Mouse (Mus musculus) G1E (cell line): ENCODE measurements around the gene Prrc2b.

Experiments
- CTCF ChIP-seq: IDR thresholded peaks from 2 replicates; pipeline ENCODE4 v1.5.1; 2012; ENCODE audit warnings: low read depth, low read length, inconsistent platforms, mixed read lengths
- GATA1 ChIP-seq: IDR thresholded peaks from 2 replicates; pipeline ENCODE4 v1.6.1; 2012; ENCODE audit warnings: borderline replicate concordance, low read length, inconsistent platforms, mixed read lengths
- GATA2 ChIP-seq: IDR thresholded peaks from 2 replicates; pipeline ENCODE4 v1.6.1; 2012; ENCODE audit warnings: low read depth, low read length, inconsistent platforms, borderline replicate concordance
- POLR2AphosphoS5 ChIP-seq: IDR thresholded peaks from 2 replicates; pipeline ENCODE4 v1.6.1; 2012; ENCODE audit warnings: low read depth, low read length, inconsistent platforms; ENCODE audit not compliant: insufficient replicate concordance

GRCm38 (mm10) chr2:32160525-32160924, 9.6 kb downstream of the Prrc2b start:
- no peak for TF ChIP-seq CTCF
- no peak for TF ChIP-seq GATA1
- no peak for TF ChIP-seq GATA2
- TF ChIP-seq POLR2AphosphoS5, result no peak
